Mouse (Mus musculus): ENCODE data around the gene Trim30d. TPM values are rescaled to one million over a fixed set of nuclear protein-coding genes. Genes with fewer than 3 reads are reported as not detected.
A peak's percentile ranks its signal among the peaks of the same experiment; 100 is the strongest.
"Not testable (repeated sequence)": the region's sequence is repeated elsewhere in the genome, so short reads cannot be mapped to it uniquely, and the experiment has no call there.

Gene Trim30d
- total RNA-seq (2014; rRNA removed; ENCODE audit: low replicate concordance) (0.46 and 1.5 TPM in 2 replicates), polyA plus RNA-seq (2015; fragmentation: Nextera tagmentation; extraction: Ambion mirVana) (0.46 and 0.48 TPM in 2 replicates)

GRCm38 (mm10) chr7:104507421-104508065, at the start of gene Trim30d:
Gene Trim30d, minus strand, starts transcription at chr7:104507849.
- not testable (repeated sequence) for H3K4me1 ChIP-seq (ENCODE audit: control insufficient read depth, insufficient read depth); H3K9ac ChIP-seq (replicated peaks; ENCODE audit: low read depth, low read length); H3K4me3 ChIP-seq (ENCODE audit: low read depth, low read length); H3K27me3 ChIP-seq (ENCODE audit: control insufficient read depth, insufficient read depth, low read length); H3K36me3 ChIP-seq (replicated peaks; ENCODE audit: control insufficient read depth, insufficient read depth, low read length); H3K9me3 ChIP-seq (replicated peaks; ENCODE audit: control insufficient read depth, low read length); ATAC-seq (ENCODE audit: insufficient read depth, low read depth)
- Histone ChIP-seq H3K4me2 (ENCODE audit: low read depth, low read length) (peak within 1 kb of the TSS; percentile 31; the same call in 1 of the 2 replicates), H3K27ac (ENCODE audit: low read depth) (0 out of 2 replicates have a peak within 1 kb of the TSS, but pooled peaks have one; percentile 30)
- peak; percentile 14 for DNase-seq (ENCODE audit: low spot score)
- peak; percentile 30 for TF ChIP-seq CTCF (IDR thresholded peaks at IDR 0.05; ENCODE audit: low read depth)

- ATAC-seq (ENCODE audit: insufficient read depth, low read depth) (no peak), DNase-seq (ENCODE audit: low spot score) (no peak)
- no peaks in the 10 kb centered on the region for H3K4me1 ChIP-seq (ENCODE audit: control insufficient read depth, insufficient read depth)
- H3K4me3 ChIP-seq (ENCODE audit: low read depth, low read length), result no peak overlapping the region
- no peaks in the 10 kb centered on the region for H3K36me3 ChIP-seq (replicated peaks; ENCODE audit: control insufficient read depth, insufficient read depth, low read length)
- H3K4me2 ChIP-seq (ENCODE audit: low read depth, low read length), result no peak overlapping the region
- WGBS, result 63% methylated on average over 1 of the region's 1 CpGs
- H3K27me3 ChIP-seq (ENCODE audit: control insufficient read depth, insufficient read depth, low read length), result no peaks in the 10 kb centered on the region
- H3K9me3 ChIP-seq (replicated peaks; ENCODE audit: control insufficient read depth, low read length), result no peaks in the 10 kb centered on the region
- H3K27ac ChIP-seq (ENCODE audit: low read depth), result no peak overlapping the region
- TF ChIP-seq CTCF (IDR thresholded peaks at IDR 0.05; ENCODE audit: low read depth) (no peak), EP300 (IDR thresholded peaks at IDR 0.05; ENCODE audit: low read depth) (no peak)
- no peak overlapping the region for H3K9ac ChIP-seq (replicated peaks; ENCODE audit: low read depth, low read length)
Measured at GRCm38 (mm10) chr7:104552700-104553099, 45.1 kb upstream of the Trim30d start.

GRCm38 (mm10) chr7:104549833-104550232, 42.2 kb upstream of the Trim30d start, which contains the start of gene Olfr651:
Gene Olfr651, plus strand, starts transcription at chr7:104550133.
- Histone ChIP-seq H3K4me1 (ENCODE audit: control insufficient read depth, insufficient read depth) (no peaks in the 10 kb centered on the region), H3K4me3 (ENCODE audit: low read depth, low read length) (no peak within 1 kb of the TSS), H3K9me3 (replicated peaks; ENCODE audit: control insufficient read depth, low read length) (no peaks in the 10 kb centered on the region), H3K36me3 (replicated peaks; ENCODE audit: control insufficient read depth, insufficient read depth, low read length) (no peaks in the 10 kb centered on the region), H3K27ac (ENCODE audit: low read depth) (no peak within 1 kb of the TSS), H3K27me3 (ENCODE audit: control insufficient read depth, insufficient read depth, low read length) (no peaks in the 10 kb centered on the region), H3K4me2 (ENCODE audit: low read depth, low read length) (no peak within 1 kb of the TSS), H3K9ac (replicated peaks; ENCODE audit: low read depth, low read length) (no peak within 1 kb of the TSS)
- WGBS, result 61% methylated on average over 5 of the region's 5 CpGs
- DNase-seq (ENCODE audit: low spot score), result no peak
- ATAC-seq (ENCODE audit: insufficient read depth, low read depth), result no peak
- TF ChIP-seq EP300 (IDR thresholded peaks at IDR 0.05; ENCODE audit: low read depth), result no peak
- no peak for TF ChIP-seq CTCF (IDR thresholded peaks at IDR 0.05; ENCODE audit: low read depth)

DNA sequence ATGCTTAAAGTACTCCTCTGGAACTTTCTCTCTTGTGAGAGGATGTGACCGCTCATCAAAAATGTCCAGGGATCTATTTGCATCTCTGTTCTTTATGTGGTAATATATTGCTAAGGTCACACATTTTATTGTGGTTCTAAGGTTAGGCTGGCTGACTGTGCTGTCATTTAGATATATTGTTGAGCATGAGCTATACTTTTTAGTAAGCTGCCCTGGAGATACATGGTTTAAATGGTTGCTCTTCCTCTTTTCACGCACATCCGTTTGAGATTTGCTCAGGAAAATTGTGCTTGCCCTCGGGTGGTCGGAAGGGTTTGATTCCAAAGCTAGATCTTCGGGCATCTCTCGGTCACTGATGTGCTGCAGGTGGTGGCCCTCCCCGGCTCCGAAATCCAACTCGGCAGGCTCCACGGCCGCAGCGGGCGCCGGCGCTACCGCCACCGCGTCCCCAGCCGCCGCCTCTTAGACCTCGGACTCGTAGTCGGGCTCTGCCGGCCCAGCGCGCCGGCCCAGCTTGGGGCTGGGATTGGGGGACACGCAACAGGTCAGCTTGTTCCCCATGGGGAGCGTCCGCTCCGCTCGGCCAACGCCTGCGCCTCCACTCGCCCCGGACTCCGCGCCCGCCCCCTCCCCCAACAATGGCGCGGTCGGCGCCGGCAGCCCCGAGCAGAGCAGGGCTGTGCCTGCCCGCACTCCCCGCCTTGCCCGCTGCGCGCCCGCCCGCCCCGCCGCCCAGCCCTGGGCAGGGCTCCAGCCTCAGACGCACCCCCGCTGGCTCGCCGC, 5.9 kb downstream of the Trim30d start:
- Histone ChIP-seq H3K9me3 (replicated peaks; ENCODE audit: control insufficient read depth, low read length) (no peaks in the 10 kb centered on the region), H3K4me3 (ENCODE audit: low read depth, low read length) (peak overlapping the region; percentile 57), H3K27me3 (ENCODE audit: control insufficient read depth, insufficient read depth, low read length) (no peaks in the 10 kb centered on the region), H3K27ac (ENCODE audit: low read depth) (peak overlapping the region; percentile 43; the same call in 1 of the 2 replicates), H3K4me1 (ENCODE audit: control insufficient read depth, insufficient read depth) (no peaks in the 10 kb centered on the region), H3K36me3 (replicated peaks; ENCODE audit: control insufficient read depth, insufficient read depth, low read length) (no peaks in the 10 kb centered on the region), H3K4me2 (ENCODE audit: low read depth, low read length) (peak overlapping the region; percentile 67), H3K9ac (replicated peaks; ENCODE audit: low read depth, low read length) (peak overlapping the region; percentile 52)
- TF ChIP-seq CTCF (IDR thresholded peaks at IDR 0.05; ENCODE audit: low read depth), result no peak
- no peak for TF ChIP-seq EP300 (IDR thresholded peaks at IDR 0.05; ENCODE audit: low read depth)
- ATAC-seq (ENCODE audit: insufficient read depth, low read depth), result peak; percentile 76
- no peak for DNase-seq (ENCODE audit: low spot score)
- WGBS, result 3% methylated on average over 56 of the region's 59 CpGs

- H3K9ac ChIP-seq (replicated peaks; ENCODE audit: low read depth, low read length); DNase-seq (ENCODE audit: low spot score); H3K4me2 ChIP-seq (ENCODE audit: low read depth, low read length); H3K27me3 ChIP-seq (ENCODE audit: control insufficient read depth, insufficient read depth, low read length); H3K36me3 ChIP-seq (replicated peaks; ENCODE audit: control insufficient read depth, insufficient read depth, low read length); H3K27ac ChIP-seq (ENCODE audit: low read depth); H3K4me1 ChIP-seq (ENCODE audit: control insufficient read depth, insufficient read depth); H3K9me3 ChIP-seq (replicated peaks; ENCODE audit: control insufficient read depth, low read length); H3K4me3 ChIP-seq (ENCODE audit: low read depth, low read length): not testable (repeated sequence)
- peak; percentile 72 for ATAC-seq (ENCODE audit: insufficient read depth, low read depth)
- WGBS, result 50% methylated on average over 6 of the region's 6 CpGs
Measured at GRCm38 (mm10) chr7:104501186-104501585, 6.5 kb downstream of the Trim30d start.

DNA sequence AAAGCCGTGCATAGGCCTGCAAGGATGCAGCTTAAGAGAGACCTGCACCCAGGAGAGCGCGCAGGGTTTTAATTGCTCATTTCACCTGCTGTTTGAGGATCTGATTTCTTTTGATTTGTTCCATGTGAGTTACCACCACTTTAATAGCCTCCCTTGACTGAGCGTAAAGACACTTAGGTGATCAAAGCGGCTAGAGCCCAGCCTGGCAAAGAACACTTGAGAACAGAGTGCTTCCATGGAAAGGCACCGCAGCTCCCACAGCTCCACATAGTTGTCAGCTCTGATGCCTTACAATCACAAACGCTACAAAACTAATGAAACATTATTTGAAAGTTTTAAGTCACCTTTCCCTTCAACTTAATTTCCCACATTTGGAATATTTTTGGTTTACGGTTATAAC, 8.2 kb downstream of the Trim30d start:
- H3K4me1 ChIP-seq (ENCODE audit: control insufficient read depth, insufficient read depth); H3K27ac ChIP-seq (ENCODE audit: low read depth); ATAC-seq (ENCODE audit: insufficient read depth, low read depth); H3K27me3 ChIP-seq (ENCODE audit: control insufficient read depth, insufficient read depth, low read length); H3K9ac ChIP-seq (replicated peaks; ENCODE audit: low read depth, low read length); H3K4me3 ChIP-seq (ENCODE audit: low read depth, low read length); H3K4me2 ChIP-seq (ENCODE audit: low read depth, low read length); H3K9me3 ChIP-seq (replicated peaks; ENCODE audit: control insufficient read depth, low read length); DNase-seq (ENCODE audit: low spot score); H3K36me3 ChIP-seq (replicated peaks; ENCODE audit: control insufficient read depth, insufficient read depth, low read length): not testable (repeated sequence)
- 70% methylated on average over 6 of the region's 8 CpGs for WGBS
